Mouse (Mus musculus) forebrain, embryonic 13.5 days (tissue): ENCODE results near the gene 5031439G07Rik. TPM values are rescaled to one million over a fixed set of nuclear protein-coding genes. Genes with fewer than 3 reads are reported as not detected.
A peak's percentile ranks its signal among the peaks of the same experiment; 100 is the strongest.

Source experiments
- ATAC-seq: fragments of 200-750 bp; cut with Nextera tagmentation; 2 replicates; pipeline ENCODE4 v1.8.0; 2017
- H3K27ac ChIP-seq: fragments of 300-500 bp; sonication (generic); 2 replicates; pipeline ENCODE4 v1.5.1; 2015; ENCODE audit warnings: inconsistent platforms, mild to moderate bottlenecking, moderate library complexity
- H3K27me3 ChIP-seq: fragments of 300-500 bp; sonication (generic); 2 replicates; pipeline ENCODE4 v1.6.1; 2015; ENCODE audit warnings: mild to moderate bottlenecking, inconsistent platforms
- H3K36me3 ChIP-seq: fragments of 300-500 bp; sonication (generic); 2 replicates; pipeline ENCODE4 v1.6.1; 2015; ENCODE audit warnings: mild to moderate bottlenecking, inconsistent platforms; ENCODE audit not compliant: poor library complexity, severe bottlenecking
- H3K4me1 ChIP-seq: fragments of 300-500 bp; sonication (generic); 2 replicates; pipeline ENCODE4 v1.6.1; 2015; ENCODE audit warnings: inconsistent platforms
- H3K4me2 ChIP-seq: fragments of 300-500 bp; sonication (generic); 2 replicates; pipeline ENCODE4 v1.6.1; 2015; ENCODE audit warnings: inconsistent platforms, mild to moderate bottlenecking, moderate library complexity
- H3K4me3 ChIP-seq: fragments of 300-500 bp; sonication (generic); 2 replicates; pipeline ENCODE4 v1.5.1; 2015; ENCODE audit warnings: mild to moderate bottlenecking, inconsistent platforms
- H3K9ac ChIP-seq: fragments of 300-500 bp; sonication (generic); 2 replicates; pipeline ENCODE4 v1.6.1; 2015; ENCODE audit warnings: mild to moderate bottlenecking, inconsistent platforms
- H3K9me3 ChIP-seq: fragments of 300-500 bp; sonication (generic); replicated peaks from 2 replicates; pipeline ENCODE4 v1.6.1; 2016; ENCODE audit warnings: inconsistent platforms
- WGBS: fragments of 180-500 bp; shearing (Covaris S2); methylation state at CpG from one replicate; pipeline ENCODE4 v1.1.7; 2015; 5-methylcytosine and 5-hydroxymethylcytosine counted together
- polyA plus RNA-seq: library from polyadenylated mRNA; unstranded; fragments of >200 nt; fragmentation: Nextera tagmentation; extraction: Ambion mirVana; gene quantifications from 2 replicates; pipeline ENCODE4 v1.2.1, GENCODE M21; 2015

5031439G07Rik gene
- polyA plus RNA-seq, 1 experiment from 2014 or later = 14.1 TPM

DNA sequence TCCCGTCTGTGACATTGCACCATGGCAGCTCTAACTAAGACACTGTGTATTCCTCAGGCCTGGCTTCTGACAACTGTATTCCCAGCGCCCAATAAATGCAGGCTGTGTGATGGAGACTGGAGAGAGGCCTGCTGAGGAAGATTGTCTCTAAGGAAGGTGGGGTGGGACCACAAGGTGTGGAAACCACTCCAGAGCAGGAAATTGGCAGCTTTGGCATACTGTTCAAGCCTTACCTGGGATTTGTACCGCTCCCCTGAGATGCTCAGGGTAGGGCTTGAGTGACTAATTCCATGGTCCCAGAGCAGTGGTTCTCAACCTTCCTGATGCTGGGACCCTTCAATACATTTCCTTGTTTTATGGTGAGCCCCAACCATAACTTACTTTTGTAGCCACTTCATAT, 747 bp upstream of the 5031439G07Rik start:
- H3K9me3 ChIP-seq = no peaks in the 10 kb centered on the region
- no peak overlapping the region for H3K4me3 ChIP-seq
- no peak overlapping the region for H3K9ac ChIP-seq
- no peaks in the 10 kb centered on the region for H3K36me3 ChIP-seq
- peaks cover 5% of the 10 kb centered on the region for H3K27me3 ChIP-seq
- no peak for ATAC-seq
- no peak overlapping the region for H3K4me2 ChIP-seq
- WGBS = 71% methylated on average over 3 of the region's 3 CpGs
- peaks cover 40% of the 10 kb centered on the region for H3K4me1 ChIP-seq
- H3K27ac ChIP-seq = no peak overlapping the region

DNA sequence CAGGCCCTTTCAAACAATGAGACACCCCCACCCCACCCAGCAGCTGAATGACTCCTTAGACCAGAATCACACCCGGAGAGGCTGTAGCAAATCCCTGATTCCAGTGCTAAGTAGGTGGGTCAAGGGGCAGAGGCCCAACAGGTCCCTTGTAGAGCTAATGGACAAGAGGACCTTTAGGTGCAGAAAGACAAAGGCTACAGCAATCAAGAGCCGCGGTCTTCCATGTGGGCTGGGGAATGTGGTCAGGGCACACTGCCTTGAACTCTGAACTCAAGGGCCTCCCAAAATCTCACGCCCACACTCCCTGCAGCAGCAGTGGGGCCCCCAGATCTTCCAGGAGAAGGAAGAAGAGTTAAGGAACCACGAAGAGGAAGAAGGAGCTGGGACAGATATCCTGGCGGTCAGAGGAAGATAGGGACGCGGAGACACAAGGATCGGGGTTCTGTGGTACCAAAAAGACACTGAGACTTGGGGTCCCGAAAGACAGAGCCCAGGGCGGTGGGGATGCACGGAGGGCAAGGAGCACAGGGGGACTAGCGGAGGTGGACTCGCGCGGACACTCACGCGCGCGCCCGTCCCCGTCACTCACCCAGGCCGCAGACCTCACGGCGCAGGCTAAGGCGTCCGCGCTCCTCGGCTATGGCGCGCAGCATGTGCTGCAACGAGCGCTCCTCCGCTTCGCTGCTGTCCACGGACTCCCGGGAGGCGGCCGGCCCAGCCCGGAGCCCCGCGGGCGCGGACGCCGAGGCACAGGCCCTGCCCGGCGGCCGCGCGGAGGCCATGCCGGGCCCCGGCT, 1.1 kb downstream of the 5031439G07Rik start:
- Histone ChIP-seq H3K9me3 (no peaks in the 10 kb centered on the region), H3K9ac (peak overlapping the region; percentile 93), H3K4me2 (peak overlapping the region; percentile 89), H3K36me3 (0 out of 2 replicates have a peak, but pooled peaks cover 3% of the 10 kb centered on the region), H3K27me3 (peaks cover 4% of the 10 kb centered on the region), H3K4me3 (peak overlapping the region; percentile 90), H3K4me1 (peaks cover 43% of the 10 kb centered on the region), H3K27ac (peak overlapping the region; percentile 66)
- WGBS = under 1% methylated on average over 52 of the region's 53 CpGs
- ATAC-seq = peak; percentile 56

DNA sequence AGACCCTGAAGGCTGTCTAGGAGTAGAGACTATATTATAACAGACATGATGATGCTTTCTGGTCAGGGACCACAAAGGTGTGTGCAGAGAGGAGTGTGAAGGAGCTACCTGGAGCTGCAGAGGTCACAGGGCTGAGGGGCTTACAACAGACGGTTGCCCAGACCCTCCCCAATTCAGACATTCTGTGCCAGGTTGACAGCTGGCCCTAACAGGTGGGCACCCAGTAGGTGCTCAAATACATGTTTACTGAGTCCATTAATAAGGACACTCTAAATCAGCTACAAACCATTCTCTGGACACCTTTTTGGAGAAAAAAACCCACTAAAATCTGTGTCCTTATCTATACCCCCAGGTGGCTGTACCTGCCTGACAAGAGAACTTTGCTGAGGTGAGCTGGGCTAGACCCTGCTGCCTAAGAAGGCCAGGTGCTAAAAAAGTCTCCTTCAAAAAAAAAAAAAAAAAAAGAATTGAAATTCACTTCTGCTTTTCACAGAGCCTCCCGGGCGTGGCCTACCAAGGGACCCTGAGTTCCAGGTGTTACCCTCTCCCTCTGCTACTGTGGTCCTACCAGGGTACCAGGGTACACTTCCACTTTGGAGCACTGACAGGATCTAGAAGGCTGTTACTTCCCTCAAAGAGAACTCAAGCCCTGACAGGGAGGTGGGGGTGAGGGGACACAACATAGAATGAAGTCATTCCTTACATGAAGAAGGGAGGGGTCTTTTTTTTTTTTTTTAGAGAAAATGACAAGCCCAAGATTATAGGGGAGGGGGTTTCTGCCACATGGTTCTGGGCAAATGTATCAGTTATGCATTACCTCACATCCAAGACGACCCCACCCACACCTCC, 2.0 kb downstream of the 5031439G07Rik start:
- WGBS = 69% methylated on average over 4 of the region's 4 CpGs
- no peak overlapping the region for H3K27ac ChIP-seq
- peaks cover 43% of the 10 kb centered on the region for H3K4me1 ChIP-seq
- H3K9ac ChIP-seq = peak overlapping the region; percentile 93
- peak overlapping the region; percentile 89 for H3K4me2 ChIP-seq
- H3K27me3 ChIP-seq = peaks cover 4% of the 10 kb centered on the region
- no peak for ATAC-seq
- 0 out of 2 replicates have a peak, but pooled peaks cover 3% of the 10 kb centered on the region for H3K36me3 ChIP-seq
- H3K4me3 ChIP-seq = peak overlapping the region; percentile 90
- H3K9me3 ChIP-seq = no peaks in the 10 kb centered on the region

DNA sequence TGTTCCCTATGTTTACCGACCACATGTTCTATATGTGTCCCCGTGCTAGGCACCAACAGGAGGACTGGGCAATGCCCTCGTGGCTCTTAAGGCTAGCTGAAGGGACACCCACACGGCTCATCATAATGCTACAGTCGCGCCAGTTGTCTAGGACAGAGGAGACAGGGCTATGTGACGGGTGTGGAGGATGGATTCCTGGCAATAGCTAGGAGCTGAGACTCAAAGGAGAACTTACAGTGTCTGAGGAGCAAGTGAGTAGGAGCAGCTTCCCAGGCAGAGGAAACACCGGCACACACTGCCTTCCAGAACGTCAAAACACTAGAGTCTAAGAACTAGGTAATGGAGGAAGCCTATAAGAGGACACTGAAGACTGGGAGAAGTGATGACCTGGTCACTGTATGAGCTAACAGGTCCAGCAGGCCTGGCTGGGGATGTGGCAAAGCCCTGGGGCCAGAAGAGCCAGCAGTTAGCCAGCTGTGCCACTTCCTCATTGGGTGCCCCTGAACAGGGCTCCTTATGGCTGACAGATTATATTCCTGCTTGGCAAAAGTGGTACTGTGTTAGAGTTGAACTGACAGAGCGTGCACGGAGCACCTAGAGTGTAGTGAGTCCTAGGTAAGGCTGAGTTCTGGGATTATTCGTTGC, 2.7 kb downstream of the 5031439G07Rik start:
- WGBS = 85% methylated on average over 12 of the region's 12 CpGs
- peaks cover 43% of the 10 kb centered on the region for H3K4me1 ChIP-seq

DNA sequence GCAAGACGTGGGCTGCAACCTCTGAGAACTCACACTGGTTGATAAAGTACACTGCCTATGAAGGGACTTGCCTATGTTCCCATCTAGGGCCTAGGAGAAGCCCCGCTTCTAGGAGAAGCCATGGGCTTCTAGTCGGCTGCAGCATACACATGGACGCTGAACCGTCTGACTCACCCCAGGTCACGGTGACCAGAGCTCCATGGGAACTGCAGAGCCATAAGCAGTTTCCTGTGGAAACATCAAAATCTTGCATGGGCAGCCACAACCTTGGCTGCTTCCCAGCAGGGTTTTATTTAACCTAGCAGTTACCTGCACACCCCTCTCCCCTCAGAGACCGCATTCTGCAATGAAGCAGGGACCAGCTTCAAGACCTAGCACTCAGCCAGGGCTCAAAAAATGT, 4.6 kb downstream of the 5031439G07Rik start:
- Histone ChIP-seq H3K36me3 (peaks cover 7% of the 10 kb centered on the region; the same call in 1 of the 2 replicates), H3K4me2 (no peak overlapping the region), H3K4me1 (peaks cover 33% of the 10 kb centered on the region), H3K4me3 (no peak overlapping the region), H3K9me3 (no peaks in the 10 kb centered on the region), H3K9ac (no peak overlapping the region), H3K27ac (no peak overlapping the region), H3K27me3 (peaks cover 2% of the 10 kb centered on the region)
- WGBS = 91% methylated on average over 7 of the region's 7 CpGs
- no peak for ATAC-seq

More for the DNA sequence above, 2.7 kb downstream of the 5031439G07Rik start:
- H3K9ac ChIP-seq = 0 out of 2 replicates have a peak overlapping the region, but pooled peaks have one; percentile 21
- H3K4me3 ChIP-seq = peak overlapping the region; percentile 90; the same call in 1 of the 2 replicates
- H3K36me3 ChIP-seq = 0 out of 2 replicates have a peak, but pooled peaks cover 3% of the 10 kb centered on the region
- H3K9me3 ChIP-seq = no peaks in the 10 kb centered on the region
- peaks cover 4% of the 10 kb centered on the region for H3K27me3 ChIP-seq
- no peak for ATAC-seq
- peak overlapping the region; percentile 89 for H3K4me2 ChIP-seq
- no peak overlapping the region for H3K27ac ChIP-seq

DNA sequence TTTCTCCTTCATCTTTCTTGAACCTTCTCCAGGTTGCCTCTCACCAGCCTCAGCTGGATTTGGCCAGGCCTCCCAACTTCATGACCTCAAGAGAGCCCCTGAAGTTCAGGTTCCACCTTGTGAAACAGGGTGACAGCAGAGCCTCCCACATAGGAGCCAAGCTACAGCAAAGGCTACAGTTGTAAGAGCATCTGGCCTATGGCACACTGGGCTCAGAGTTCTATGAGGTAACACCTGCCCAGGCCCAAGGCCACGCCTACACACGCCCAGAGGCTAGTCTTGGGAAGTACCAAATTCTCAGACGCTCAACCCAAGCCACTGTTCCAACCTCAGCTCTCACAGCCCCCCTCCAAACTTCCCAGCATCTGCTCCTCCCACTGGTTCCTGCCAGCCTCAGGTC, 5.5 kb downstream of the 5031439G07Rik start:
- 88% methylated on average over 3 of the region's 3 CpGs for WGBS
- Histone ChIP-seq H3K36me3 (peaks cover 7% of the 10 kb centered on the region; the same call in 1 of the 2 replicates), H3K27me3 (no peaks in the 10 kb centered on the region), H3K9me3 (no peaks in the 10 kb centered on the region), H3K27ac (no peak overlapping the region), H3K4me3 (no peak overlapping the region), H3K4me2 (no peak overlapping the region), H3K9ac (no peak overlapping the region), H3K4me1 (peaks cover 27% of the 10 kb centered on the region)
- no peak for ATAC-seq

DNA sequence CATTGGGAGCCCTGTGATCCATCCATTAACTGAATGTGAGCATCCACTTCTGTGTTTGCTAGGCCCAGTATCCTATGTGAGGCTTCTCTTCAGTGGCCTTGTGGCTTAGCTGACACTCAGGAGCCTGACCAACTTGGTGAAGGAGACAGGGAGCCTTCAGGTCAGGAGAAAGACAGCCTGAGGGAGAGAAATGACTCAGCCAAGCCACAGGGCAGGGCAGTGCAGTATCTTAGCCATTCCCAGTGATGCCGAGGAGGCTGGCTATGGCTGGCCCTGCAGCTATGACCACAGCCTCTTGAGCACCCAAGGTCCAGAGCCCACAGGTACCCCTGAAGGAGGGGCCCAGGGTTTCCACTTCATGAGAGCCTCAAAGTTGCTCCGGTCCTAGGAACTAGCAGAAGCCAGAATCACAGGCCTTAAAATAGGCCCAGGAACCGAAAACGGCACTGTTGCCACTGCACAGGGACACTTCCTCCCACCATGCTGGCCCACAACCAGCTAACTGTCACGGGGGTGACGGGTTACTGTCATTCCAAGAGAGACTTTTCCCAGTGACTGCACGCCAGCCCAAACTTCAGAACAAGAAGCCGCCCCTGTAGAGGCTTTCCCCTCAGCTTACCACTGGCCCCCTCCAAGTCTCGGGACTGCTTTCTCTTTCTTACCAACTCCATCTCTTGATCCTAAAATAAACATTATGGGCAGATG, 6.6 kb downstream of the 5031439G07Rik start:
- H3K27me3 ChIP-seq = no peaks in the 10 kb centered on the region
- H3K4me1 ChIP-seq = peaks cover 25% of the 10 kb centered on the region
- H3K4me2 ChIP-seq = no peak overlapping the region
- no peaks in the 10 kb centered on the region for H3K9me3 ChIP-seq
- ATAC-seq = no peak
- peaks cover 7% of the 10 kb centered on the region; the same call in 1 of the 2 replicates for H3K36me3 ChIP-seq
- no peak overlapping the region for H3K9ac ChIP-seq
- 90% methylated on average over 9 of the region's 9 CpGs for whole genome bisulfite sequencing
- no peak overlapping the region for H3K4me3 ChIP-seq
- H3K27ac ChIP-seq = no peak overlapping the region

DNA sequence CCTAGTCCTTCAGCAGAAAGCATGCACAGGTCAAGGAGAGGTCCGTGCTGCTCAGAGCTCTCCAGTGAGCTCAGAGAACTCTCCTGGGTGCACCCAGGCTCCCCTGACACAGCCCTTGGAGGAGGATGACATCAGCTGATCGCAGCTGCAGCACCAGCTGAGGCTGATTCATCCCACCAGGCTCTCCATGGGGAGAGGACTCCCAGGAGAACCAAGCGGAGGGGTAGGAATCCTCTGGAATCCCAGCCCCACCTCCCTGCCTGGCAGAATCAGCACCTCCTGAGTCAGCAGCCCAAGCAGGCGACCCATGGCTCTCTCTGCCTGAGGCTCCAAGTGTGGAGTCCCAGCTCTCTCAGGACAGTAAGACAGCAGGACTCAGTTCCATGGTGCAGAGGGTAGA, 12.6 kb downstream of the 5031439G07Rik start:
- Histone ChIP-seq H3K36me3 (peaks cover 4% of the 10 kb centered on the region; the same call in 1 of the 2 replicates), H3K4me1 (peaks cover 36% of the 10 kb centered on the region), H3K9ac (peak overlapping the region; percentile 12; the same call in 1 of the 2 replicates), H3K27ac (no peak overlapping the region), H3K4me2 (no peak overlapping the region), H3K9me3 (no peaks in the 10 kb centered on the region), H3K27me3 (no peaks in the 10 kb centered on the region), H3K4me3 (no peak overlapping the region)
- no peak for ATAC-seq
- 35% methylated on average over 4 of the region's 4 CpGs for WGBS

DNA sequence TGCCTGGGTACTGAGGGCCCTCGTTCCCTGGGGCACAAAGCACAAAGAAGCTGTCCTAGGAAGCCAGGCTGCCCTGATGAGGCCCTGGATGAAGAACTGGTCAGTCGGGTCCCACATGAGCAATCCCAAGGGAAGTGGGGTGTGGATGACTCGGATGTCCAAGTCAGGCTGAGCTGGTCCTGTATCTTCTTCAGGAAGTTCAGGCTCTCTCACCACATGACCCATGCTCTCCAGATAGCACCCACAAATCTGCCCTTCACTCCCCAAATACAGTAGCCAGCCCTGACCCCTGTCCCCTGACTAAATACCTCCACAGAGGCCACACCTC, 14.8 kb downstream of the 5031439G07Rik start:
- Histone ChIP-seq H3K4me3 (no peak overlapping the region), H3K9ac (0 out of 2 replicates have a peak overlapping the region, but pooled peaks have one; percentile 26), H3K4me2 (no peak overlapping the region), H3K9me3 (no peaks in the 10 kb centered on the region), H3K27ac (no peak overlapping the region), H3K4me1 (peaks cover 36% of the 10 kb centered on the region), H3K36me3 (0 out of 2 replicates have a peak, but pooled peaks cover 7% of the 10 kb centered on the region), H3K27me3 (no peaks in the 10 kb centered on the region)
- no peak for ATAC-seq
- 6% methylated on average over 3 of the region's 3 CpGs for WGBS

DNA sequence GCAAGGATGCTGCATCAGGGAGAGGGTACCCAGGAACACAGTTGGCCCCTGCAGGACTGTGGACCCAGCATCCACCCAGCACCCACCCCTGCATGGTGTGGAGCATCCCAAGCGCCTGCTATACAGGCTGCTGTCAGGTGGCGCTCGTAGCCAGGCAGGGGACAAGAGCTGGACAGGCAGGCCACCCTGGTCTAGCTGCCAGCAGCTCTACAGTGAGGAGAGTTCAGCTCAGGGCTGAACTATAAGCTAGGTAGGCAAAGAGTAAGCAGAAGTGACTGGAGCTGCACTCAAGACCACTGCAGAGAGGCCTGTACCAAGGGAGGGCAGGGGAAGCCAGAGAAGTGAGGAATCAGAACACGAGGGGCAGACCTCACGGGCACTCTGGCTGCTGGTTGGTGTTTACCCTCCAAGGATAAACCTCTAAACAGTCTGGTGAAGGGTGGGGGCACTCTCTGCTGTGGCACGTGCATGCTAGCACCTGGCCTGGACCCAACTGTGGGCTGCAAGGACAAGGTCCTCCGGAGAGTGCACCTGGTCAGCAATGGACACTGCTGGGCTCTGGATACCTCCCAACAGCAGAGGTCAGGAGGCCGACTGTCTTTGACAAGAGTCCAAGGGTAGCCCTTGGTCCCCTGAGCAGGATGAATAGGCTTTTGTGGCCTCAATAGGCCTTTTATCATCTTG, 15.3 kb downstream of the 5031439G07Rik start:
- H3K4me2 ChIP-seq = no peak overlapping the region
- H3K27ac ChIP-seq = no peak overlapping the region
- H3K27me3 ChIP-seq = no peaks in the 10 kb centered on the region
- peaks cover 36% of the 10 kb centered on the region for H3K4me1 ChIP-seq
- H3K9me3 ChIP-seq = no peaks in the 10 kb centered on the region
- 43% methylated on average over 8 of the region's 8 CpGs for WGBS
- H3K9ac ChIP-seq = peak overlapping the region; percentile 35
- 0 out of 2 replicates have a peak, but pooled peaks cover 7% of the 10 kb centered on the region for H3K36me3 ChIP-seq
- no peak for ATAC-seq
- no peak overlapping the region for H3K4me3 ChIP-seq

DNA sequence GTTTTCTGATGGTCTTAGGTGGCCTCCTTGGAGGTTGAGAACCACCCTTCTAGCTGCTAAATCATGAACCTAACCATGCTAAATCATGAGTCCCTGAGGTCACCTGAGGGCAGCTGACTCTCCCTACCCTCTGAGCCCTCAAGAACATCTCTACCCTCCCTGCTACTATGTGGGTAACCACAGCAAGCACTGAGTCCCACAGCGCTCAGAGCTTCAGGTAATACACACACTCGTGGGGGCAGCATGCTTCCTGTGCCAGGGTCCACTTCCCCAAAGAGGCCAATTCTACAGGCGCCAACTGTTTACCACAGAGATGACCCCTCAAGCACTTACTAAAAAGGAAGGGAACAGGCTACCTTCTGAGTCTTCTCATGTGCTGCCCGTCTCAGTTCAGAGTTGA, 19.8 kb downstream of the 5031439G07Rik start:
- Histone ChIP-seq H3K9me3 (no peaks in the 10 kb centered on the region), H3K9ac (no peak overlapping the region), H3K27ac (no peak overlapping the region), H3K4me2 (no peak overlapping the region), H3K27me3 (no peaks in the 10 kb centered on the region), H3K36me3 (0 out of 2 replicates have a peak, but pooled peaks cover 7% of the 10 kb centered on the region), H3K4me3 (no peak overlapping the region), H3K4me1 (peaks cover 25% of the 10 kb centered on the region)
- ATAC-seq = no peak
- 88% methylated on average over 4 of the region's 4 CpGs for WGBS
